Mouse (Mus musculus): Measurements from ENCODE around the gene C6. TPM values are rescaled to one million over a fixed set of nuclear protein-coding genes. Genes with fewer than 3 reads are reported as not detected.

The C6 gene
- not detected for polyA plus RNA-seq (2014; fragmentation: Illumina TruSeq; extraction: RNeasy Lipid Tissue Mini Kit (QIAGEN cat#74804); ENCODE audit: low read depth, low replicate concordance)

GRCm38 (mm10) chr15:4726830-4727310 lies at the start of gene C6:
TSS of gene C6 (plus strand) at chr15:4727175.

Other genes with a start within 250 kb of the C6 start
- gene Mroh2b, start 171.6 kb downstream of the C6 start, polyA plus RNA-seq (2014; fragmentation: Illumina TruSeq; extraction: RNeasy Lipid Tissue Mini Kit (QIAGEN cat#74804); ENCODE audit: low read depth, low replicate concordance), result not detected

Measured in sigmoid colon, adult 10 weeks (tissue).